Mouse (Mus musculus) MEL (cell line): Measurements from ENCODE around the gene Ccndbp1.

ENCODE experiments used
- CHD1 ChIP-seq: IDR thresholded peaks from 2 replicates; pipeline ENCODE4 v1.6.1; 2012; ENCODE audit warnings: low read depth, mild to moderate bottlenecking, inconsistent platforms, low read length, improper control_type of control experiment
- CTCF ChIP-seq, 3 experiments: IDR thresholded peaks in 2 of 3; conservative IDR thresholded peaks in 1 of 3; 2 replicates each; pipeline ENCODE4 v1.5.1; 2011 to 2012; ENCODE audit warnings: low read length in 3 of 3, low read depth in 2 of 3, mild to moderate bottlenecking in 2 of 3, improper control_type of control experiment in 1 of 3, inconsistent platforms in 1 of 3, mixed read lengths in 1 of 3, moderate library complexity in 1 of 3; ENCODE audit not compliant: control insufficient read depth in 1 of 3, insufficient read depth in 1 of 3, poor library complexity in 1 of 3, severe bottlenecking in 1 of 3
- ELF1 ChIP-seq: IDR thresholded peaks from 2 replicates; pipeline ENCODE4 v1.6.1; 2014; ENCODE audit warnings: low read depth, mild to moderate bottlenecking, inconsistent platforms, low read length, improper control_type of control experiment, moderate library complexity
- POLR2A ChIP-seq, 2 experiments: IDR thresholded peaks; 2 replicates each; pipeline ENCODE4 v1.6.1; 2011 to 2012; ENCODE audit warnings: low read length in 2 of 2, mild to moderate bottlenecking in 2 of 2, control low read depth in 1 of 2, improper control_type of control experiment in 1 of 2, low read depth in 1 of 2, moderate library complexity in 1 of 2; ENCODE audit not compliant: control insufficient read depth in 1 of 2, insufficient read depth in 1 of 2, poor library complexity in 1 of 2
- USF2 ChIP-seq, 2 experiments: IDR thresholded peaks; 2 replicates each; pipeline ENCODE4 v1.6.1; 2011 to 2012; ENCODE audit warnings: improper control_type of control experiment in 2 of 2, low read length in 2 of 2, borderline replicate concordance in 1 of 2, inconsistent platforms in 1 of 2, low read depth in 1 of 2, mild to moderate bottlenecking in 1 of 2; ENCODE audit not compliant: insufficient read depth in 1 of 2
- ZKSCAN1 ChIP-seq: IDR thresholded peaks from 2 replicates; pipeline ENCODE4 v1.6.1; 2012; ENCODE audit warnings: low read depth, mild to moderate bottlenecking, inconsistent platforms, low read length, improper control_type of control experiment, moderate library complexity

- TF ChIP-seq CTCF (IDR thresholded peaks at IDR 0.05 in 2 of 3, conservative IDR thresholded peaks at IDR 0.05 in 1 of 3; ENCODE audit: control insufficient read depth in 1 of 3, insufficient read depth in 1 of 3, low read depth in 2 of 3, low read length in 3 of 3, poor library complexity in 1 of 3, severe bottlenecking in 1 of 3) (no peak), USF2 (IDR thresholded peaks at IDR 0.05; ENCODE audit: borderline replicate concordance in 1 of 2, insufficient read depth in 1 of 2, low read depth in 1 of 2, low read length in 2 of 2) (no peak), POLR2A (IDR thresholded peaks at IDR 0.05; ENCODE audit: control insufficient read depth in 1 of 2, insufficient read depth in 1 of 2, low read depth in 1 of 2, low read length in 2 of 2, poor library complexity in 1 of 2) (no peak), ELF1 (no peak), ZKSCAN1 (no peak), CHD1 (no peak)
Observed at GRCm38 (mm10) chr2:120960261-120960660, 47.9 kb upstream of the Ccndbp1 start.
